Mouse (Mus musculus) ovary, postnatal 36 days (tissue): Measurements from ENCODE around the gene Syt3.

Source experiments
- DNase-seq: peaks from one replicate; pipeline ENCODE4 v3.0.0; 2022; ENCODE audit warnings: low spot score, mixed read lengths

The Syt3 gene

GRCm38 (mm10) chr7:44411144-44411543 lies 27.2 kb downstream of the Syt3 start:
- no peak for DNase-seq

GRCm38 (mm10) chr7:44413307-44413706 lies 29.4 kb downstream of the Syt3 start:
- DNase-seq, result no peak

- no peak for DNase-seq
These were observed 43.8 kb downstream of the Syt3 start for GRCm38 (mm10) chr7:44427666-44428065.

GRCm38 (mm10) chr7:44428171-44428950 lies 44.5 kb downstream of the Syt3 start:
- DNase-seq, result no peak

GRCm38 (mm10) chr7:44428968-44429521 lies 45.1 kb downstream of the Syt3 start, which contains the start of gene Lrrc4b:
Lrrc4b (plus strand) TSS chr7:44429018.
- DNase-seq, result no peak

GRCm38 (mm10) chr7:44429534-44430488 lies 45.9 kb downstream of the Syt3 start:
- no peak for DNase-seq

- no peak for DNase-seq
These were observed 48.6 kb downstream of the Syt3 start for GRCm38 (mm10) chr7:44432550-44432949.

GRCm38 (mm10) chr7:44433371-44433770 lies 49.5 kb downstream of the Syt3 start:
- no peak for DNase-seq

GRCm38 (mm10) chr7:44434089-44434488 lies 50.2 kb downstream of the Syt3 start:
- no peak for DNase-seq

GRCm38 (mm10) chr7:44435796-44436195 lies 51.9 kb downstream of the Syt3 start:
- DNase-seq, result no peak

- no peak for DNase-seq
These were observed 52.4 kb downstream of the Syt3 start for GRCm38 (mm10) chr7:44436267-44436666.

- no peak for DNase-seq
These were observed 53.3 kb downstream of the Syt3 start for GRCm38 (mm10) chr7:44437188-44437587.

GRCm38 (mm10) chr7:44437933-44438332 lies 54.0 kb downstream of the Syt3 start:
- no peak for DNase-seq

- DNase-seq, result no peak
These were observed 55.8 kb downstream of the Syt3 start for GRCm38 (mm10) chr7:44439696-44440095.

- DNase-seq, result no peak
These were observed 56.6 kb downstream of the Syt3 start for GRCm38 (mm10) chr7:44440479-44440878.

- DNase-seq, result no peak
These were observed 57.3 kb downstream of the Syt3 start for GRCm38 (mm10) chr7:44441180-44441579.

- no peak for DNase-seq
These were observed 57.8 kb downstream of the Syt3 start for GRCm38 (mm10) chr7:44441648-44442109.

GRCm38 (mm10) chr7:44442407-44442821 lies 58.5 kb downstream of the Syt3 start:
- peak; percentile 25 for DNase-seq

- DNase-seq, result no peak
These were observed 59.6 kb downstream of the Syt3 start for GRCm38 (mm10) chr7:44443268-44444173.

GRCm38 (mm10) chr7:44444886-44445527 lies 61.1 kb downstream of the Syt3 start:
- DNase-seq, result no peak

GRCm38 (mm10) chr7:44445528-44445923 lies 61.6 kb downstream of the Syt3 start:
- DNase-seq, result no peak
